Mouse (Mus musculus) testis, adult 2 months (tissue): ENCODE measurements around the gene BC025446.
A peak's percentile ranks its signal among the peaks of the same experiment; 100 is the strongest.

Source experiments
- CTCF ChIP-seq: fragments of 200-500 bp; IDR thresholded peaks from 2 replicates; pipeline ENCODE4 v1.5.1; 2012; ENCODE audit warnings: low read depth, mild to moderate bottlenecking, inconsistent platforms, low read length, moderate library complexity; ENCODE audit not compliant: control insufficient read depth, insufficient read depth, insufficient replicate concordance
- POLR2A ChIP-seq: fragments of 200-500 bp; IDR thresholded peaks from 2 replicates; pipeline ENCODE4 v1.6.1; 2012; ENCODE audit warnings: low read depth, mild to moderate bottlenecking, inconsistent platforms, low read length, moderate library complexity; ENCODE audit not compliant: control insufficient read depth

- peak; percentile 39; the same call in 1 of the 2 replicates for TF ChIP-seq CTCF
- no peak for TF ChIP-seq POLR2A
Measured at GRCm38 (mm10) chr15:75189116-75189515, 27.1 kb upstream of the BC025446 start.
